Mouse (Mus musculus): ENCODE results near the gene Srgap2. TPM values are rescaled to one million over a fixed set of nuclear protein-coding genes. Genes with fewer than 3 reads are reported as not detected.
"Not testable (repeated sequence)": the region's sequence is repeated elsewhere in the genome, so short reads cannot be mapped to it uniquely, and the experiment has no call there.

Srgap2 gene
- polyA plus RNA-seq, 1 experiment: 41.2 TPM

GRCm38 (mm10) chr1:131259632-131260308, 267.4 kb downstream of the Srgap2 start:
- Histone ChIP-seq H3K27ac (ENCODE audit: insufficient read depth, low read length) (no peak overlapping the region), H3K4me1 (ENCODE audit: control insufficient read depth, insufficient read depth, low read length) (no peaks in the 10 kb centered on the region; the same call in 1 of the 2 replicates), H3K4me3 (ENCODE audit: insufficient read depth, low read length) (no peak overlapping the region)
- TF ChIP-seq POLR2A (IDR thresholded peaks at IDR 0.05; ENCODE audit: extremely low read depth, insufficient read depth, low read length) (no peak), CTCF (IDR thresholded peaks at IDR 0.05; ENCODE audit: extremely low read depth, insufficient read depth, low read length) (no peak)

GRCm38 (mm10) chr1:131257288-131257687, 269.9 kb downstream of the Srgap2 start:
- TF ChIP-seq POLR2A (IDR thresholded peaks at IDR 0.05; ENCODE audit: extremely low read depth, insufficient read depth, low read length): no peak
- no peak for TF ChIP-seq CTCF (IDR thresholded peaks at IDR 0.05; ENCODE audit: extremely low read depth, insufficient read depth, low read length)
- Histone ChIP-seq H3K4me3 (ENCODE audit: insufficient read depth, low read length) (no peak overlapping the region), H3K4me1 (ENCODE audit: control insufficient read depth, insufficient read depth, low read length) (no peaks in the 10 kb centered on the region; the same call in 1 of the 2 replicates), H3K27ac (ENCODE audit: insufficient read depth, low read length) (no peak overlapping the region)

- H3K4me3 ChIP-seq (ENCODE audit: insufficient read depth, low read length); H3K27ac ChIP-seq (ENCODE audit: insufficient read depth, low read length); H3K4me1 ChIP-seq (ENCODE audit: control insufficient read depth, insufficient read depth, low read length): not testable (repeated sequence)
These were observed 274.5 kb downstream of the Srgap2 start for GRCm38 (mm10) chr1:131252516-131253250.

- TF ChIP-seq POLR2A (IDR thresholded peaks at IDR 0.05; ENCODE audit: extremely low read depth, insufficient read depth, low read length) (no peak), CTCF (IDR thresholded peaks at IDR 0.05; ENCODE audit: extremely low read depth, insufficient read depth, low read length) (peak; percentile 68)
- peaks cover 1% of the 10 kb centered on the region; the same call in 1 of the 2 replicates for H3K4me1 ChIP-seq (ENCODE audit: control insufficient read depth, insufficient read depth, low read length)
- no peak overlapping the region for H3K4me3 ChIP-seq (ENCODE audit: insufficient read depth, low read length)
- no peak overlapping the region for H3K27ac ChIP-seq (ENCODE audit: insufficient read depth, low read length)
These were observed 280.4 kb downstream of the Srgap2 start for GRCm38 (mm10) chr1:131246433-131247395.

- H3K4me3 ChIP-seq (ENCODE audit: insufficient read depth, low read length): peak overlapping the region; percentile 34
- H3K27ac ChIP-seq (ENCODE audit: insufficient read depth, low read length): no peak overlapping the region
- H3K4me1 ChIP-seq (ENCODE audit: control insufficient read depth, insufficient read depth, low read length): peaks cover 1% of the 10 kb centered on the region; the same call in 1 of the 2 replicates
- TF ChIP-seq POLR2A (IDR thresholded peaks at IDR 0.05; ENCODE audit: extremely low read depth, insufficient read depth, low read length): no peak
- peak; percentile 37; the same call in 1 of the 2 replicates for TF ChIP-seq CTCF (IDR thresholded peaks at IDR 0.05; ENCODE audit: extremely low read depth, insufficient read depth, low read length)
These were observed 281.2 kb downstream of the Srgap2 start for GRCm38 (mm10) chr1:131245926-131246325.

GRCm38 (mm10) chr1:131245089-131245856, 281.9 kb downstream of the Srgap2 start, which contains the start of gene Rassf5:
Gene Rassf5, minus strand, starts transcription at chr1:131245258.
- Histone ChIP-seq H3K4me3 (ENCODE audit: insufficient read depth, low read length) (peak within 1 kb of the TSS; percentile 34), H3K4me1 (ENCODE audit: control insufficient read depth, insufficient read depth, low read length) (peaks cover 1% of the 10 kb centered on the region; the same call in 1 of the 2 replicates), H3K27ac (ENCODE audit: insufficient read depth, low read length) (peak within 1 kb of the TSS; percentile 44; the same call in 1 of the 2 replicates)
- TF ChIP-seq POLR2A (IDR thresholded peaks at IDR 0.05; ENCODE audit: extremely low read depth, insufficient read depth, low read length) (peak; percentile 40; the same call in 1 of the 2 replicates), CTCF (IDR thresholded peaks at IDR 0.05; ENCODE audit: extremely low read depth, insufficient read depth, low read length) (no peak)

- H3K27ac ChIP-seq (ENCODE audit: insufficient read depth, low read length): peak overlapping the region; percentile 44; the same call in 1 of the 2 replicates
- TF ChIP-seq POLR2A (IDR thresholded peaks at IDR 0.05; ENCODE audit: extremely low read depth, insufficient read depth, low read length) (no peak), CTCF (IDR thresholded peaks at IDR 0.05; ENCODE audit: extremely low read depth, insufficient read depth, low read length) (no peak)
- H3K4me3 ChIP-seq (ENCODE audit: insufficient read depth, low read length): peak overlapping the region; percentile 34
- H3K4me1 ChIP-seq (ENCODE audit: control insufficient read depth, insufficient read depth, low read length): peaks cover 1% of the 10 kb centered on the region; the same call in 1 of the 2 replicates
These were observed 282.5 kb downstream of the Srgap2 start for GRCm38 (mm10) chr1:131244536-131245088.

GRCm38 (mm10) chr1:131242956-131243355, 284.2 kb downstream of the Srgap2 start:
- no peak for TF ChIP-seq POLR2A (IDR thresholded peaks at IDR 0.05; ENCODE audit: extremely low read depth, insufficient read depth, low read length)
- TF ChIP-seq CTCF (IDR thresholded peaks at IDR 0.05; ENCODE audit: extremely low read depth, insufficient read depth, low read length): no peak
- Histone ChIP-seq H3K4me3 (ENCODE audit: insufficient read depth, low read length) (no peak overlapping the region; the same call in 1 of the 2 replicates), H3K4me1 (ENCODE audit: control insufficient read depth, insufficient read depth, low read length) (peaks cover 1% of the 10 kb centered on the region; the same call in 1 of the 2 replicates), H3K27ac (ENCODE audit: insufficient read depth, low read length) (no peak overlapping the region)

Data from cortical plate, adult 2 months (tissue).